Mouse (Mus musculus) MEL (cell line): ENCODE data around the gene Srcin1.

Experiments used
- MYB ChIP-seq: IDR thresholded peaks from 2 replicates; pipeline ENCODE4 v1.6.1; 2011; ENCODE audit warnings: mild to moderate bottlenecking, low read depth, low read length, improper control_type of control experiment
- POLR2A ChIP-seq, 2 experiments: IDR thresholded peaks; 2 replicates each; pipeline ENCODE4 v1.6.1; 2011 to 2012; ENCODE audit warnings: low read length in 2 of 2, mild to moderate bottlenecking in 2 of 2, control low read depth in 1 of 2, improper control_type of control experiment in 1 of 2, low read depth in 1 of 2, moderate library complexity in 1 of 2; ENCODE audit not compliant: control insufficient read depth in 1 of 2, insufficient read depth in 1 of 2, poor library complexity in 1 of 2
- TAL1 ChIP-seq: IDR thresholded peaks from 2 replicates; pipeline ENCODE4 v1.6.1; 2012; ENCODE audit warnings: mild to moderate bottlenecking, inconsistent platforms, low read length, moderate library complexity, mixed read lengths

GRCm38 (mm10) chr11:97534442-97535307 is 41.3 kb downstream of the Srcin1 start:
- TF ChIP-seq POLR2A (IDR thresholded peaks at IDR 0.05; ENCODE audit: control insufficient read depth in 1 of 2, insufficient read depth in 1 of 2, low read depth in 1 of 2, low read length in 2 of 2, poor library complexity in 1 of 2) (no peak), TAL1 (no peak), MYB (no peak)
